Mouse (Mus musculus): Measurements from ENCODE around the gene Dnase1l3. TPM values are rescaled to one million over a fixed set of nuclear protein-coding genes. Genes with fewer than 3 reads are reported as not detected.

The Dnase1l3 gene
- polyA plus RNA-seq (2014; fragmentation: Nextera tagmentation; extraction: Ambion mirVana), result 0.07 and 0.23 TPM in 2 replicates

- no peak within 1 kb of the TSS for H3K27ac ChIP-seq (ENCODE audit: low read depth, low read length)
- ATAC-seq (ENCODE audit: low FRiP score) (0 out of 2 replicates have a peak, but pooled peaks have one; percentile 20), DNase-seq (ENCODE audit: low spot score, missing footprints) (no peak)
- no peaks in the 10 kb centered on the region for H3K4me1 ChIP-seq (ENCODE audit: control insufficient read depth, insufficient read depth, low read length)
- H3K27me3 ChIP-seq (ENCODE audit: control insufficient read depth, insufficient read depth, low read length), result no peaks in the 10 kb centered on the region
- H3K36me3 ChIP-seq (ENCODE audit: control insufficient read depth, insufficient read depth, low read length), result no peaks in the 10 kb centered on the region
- WGBS, result 74% methylated on average over 8 of the region's 8 CpGs
- no peak within 1 kb of the TSS for H3K9ac ChIP-seq (ENCODE audit: low read length)
- no peak within 1 kb of the TSS for H3K4me3 ChIP-seq (ENCODE audit: low read depth, low read length)
- no peaks in the 10 kb centered on the region for H3K9me3 ChIP-seq (ENCODE audit: control insufficient read depth, low read length)
- no peak within 1 kb of the TSS for H3K4me2 ChIP-seq
Observed at GRCm38 (mm10) chr14:7994271-7994767, at the start of gene Dnase1l3. Gene Dnase1l3, minus strand, starts transcription at chr14:7994573.

- Histone ChIP-seq H3K27me3 (ENCODE audit: control insufficient read depth, insufficient read depth, low read length) (no peaks in the 10 kb centered on the region), H3K4me1 (ENCODE audit: control insufficient read depth, insufficient read depth, low read length) (no peaks in the 10 kb centered on the region), H3K27ac (ENCODE audit: low read depth, low read length) (no peak overlapping the region), H3K9me3 (ENCODE audit: control insufficient read depth, low read length) (no peaks in the 10 kb centered on the region), H3K4me2 (no peak overlapping the region), H3K9ac (ENCODE audit: low read length) (no peak overlapping the region), H3K36me3 (ENCODE audit: control insufficient read depth, insufficient read depth, low read length) (no peaks in the 10 kb centered on the region), H3K4me3 (ENCODE audit: low read depth, low read length) (no peak overlapping the region)
- ATAC-seq (ENCODE audit: low FRiP score) (no peak), DNase-seq (ENCODE audit: low spot score, missing footprints) (no peak)
- 95% methylated on average over 9 of the region's 9 CpGs for WGBS
Observed at GRCm38 (mm10) chr14:8042577-8042976, 48.2 kb upstream of the Dnase1l3 start.

GRCm38 (mm10) chr14:8042120-8042519 is 47.7 kb upstream of the Dnase1l3 start:
- H3K4me2 ChIP-seq, result no peak overlapping the region
- ATAC-seq (ENCODE audit: low FRiP score), result no peak
- DNase-seq (ENCODE audit: low spot score, missing footprints), result no peak
- H3K4me3 ChIP-seq (ENCODE audit: low read depth, low read length), result no peak overlapping the region
- H3K9me3 ChIP-seq (ENCODE audit: control insufficient read depth, low read length), result no peaks in the 10 kb centered on the region
- 86% methylated on average over 2 of the region's 2 CpGs for WGBS
- no peaks in the 10 kb centered on the region for H3K27me3 ChIP-seq (ENCODE audit: control insufficient read depth, insufficient read depth, low read length)
- no peak overlapping the region for H3K27ac ChIP-seq (ENCODE audit: low read depth, low read length)
- H3K36me3 ChIP-seq (ENCODE audit: control insufficient read depth, insufficient read depth, low read length), result no peaks in the 10 kb centered on the region
- no peak overlapping the region for H3K9ac ChIP-seq (ENCODE audit: low read length)
- H3K4me1 ChIP-seq (ENCODE audit: control insufficient read depth, insufficient read depth, low read length), result no peaks in the 10 kb centered on the region

GRCm38 (mm10) chr14:8040911-8041678 is 46.7 kb upstream of the Dnase1l3 start:
- Histone ChIP-seq H3K36me3 (ENCODE audit: control insufficient read depth, insufficient read depth, low read length) (no peaks in the 10 kb centered on the region), H3K27ac (ENCODE audit: low read depth, low read length) (no peak overlapping the region), H3K27me3 (ENCODE audit: control insufficient read depth, insufficient read depth, low read length) (no peaks in the 10 kb centered on the region), H3K4me3 (ENCODE audit: low read depth, low read length) (no peak overlapping the region), H3K4me2 (no peak overlapping the region), H3K9ac (ENCODE audit: low read length) (no peak overlapping the region), H3K4me1 (ENCODE audit: control insufficient read depth, insufficient read depth, low read length) (no peaks in the 10 kb centered on the region), H3K9me3 (ENCODE audit: control insufficient read depth, low read length) (no peaks in the 10 kb centered on the region)
- DNase-seq (ENCODE audit: low spot score, missing footprints) (no peak), ATAC-seq (ENCODE audit: low FRiP score) (no peak)
- 88% methylated on average over 12 of the region's 12 CpGs for WGBS

- Histone ChIP-seq H3K27me3 (ENCODE audit: control insufficient read depth, insufficient read depth, low read length) (no peaks in the 10 kb centered on the region), H3K4me2 (no peak overlapping the region), H3K4me3 (ENCODE audit: low read depth, low read length) (no peak overlapping the region), H3K36me3 (ENCODE audit: control insufficient read depth, insufficient read depth, low read length) (no peaks in the 10 kb centered on the region), H3K9ac (ENCODE audit: low read length) (no peak overlapping the region), H3K9me3 (ENCODE audit: control insufficient read depth, low read length) (no peaks in the 10 kb centered on the region), H3K27ac (ENCODE audit: low read depth, low read length) (no peak overlapping the region), H3K4me1 (ENCODE audit: control insufficient read depth, insufficient read depth, low read length) (no peaks in the 10 kb centered on the region)
- ATAC-seq (ENCODE audit: low FRiP score), result no peak
- no peak for DNase-seq (ENCODE audit: low spot score, missing footprints)
- 77% methylated on average over 3 of the region's 3 CpGs for WGBS
Observed at GRCm38 (mm10) chr14:8040179-8040578, 45.8 kb upstream of the Dnase1l3 start.

- H3K4me2 ChIP-seq, result no peak overlapping the region
- no peak overlapping the region for H3K27ac ChIP-seq (ENCODE audit: low read depth, low read length)
- H3K9ac ChIP-seq (ENCODE audit: low read length), result no peak overlapping the region
- no peaks in the 10 kb centered on the region for H3K36me3 ChIP-seq (ENCODE audit: control insufficient read depth, insufficient read depth, low read length)
- no peak overlapping the region for H3K4me3 ChIP-seq (ENCODE audit: low read depth, low read length)
- DNase-seq (ENCODE audit: low spot score, missing footprints) (no peak), ATAC-seq (ENCODE audit: low FRiP score) (no peak)
- WGBS, result 81% methylated on average over 7 of the region's 7 CpGs
- H3K4me1 ChIP-seq (ENCODE audit: control insufficient read depth, insufficient read depth, low read length), result no peaks in the 10 kb centered on the region
- H3K9me3 ChIP-seq (ENCODE audit: control insufficient read depth, low read length), result no peaks in the 10 kb centered on the region
- H3K27me3 ChIP-seq (ENCODE audit: control insufficient read depth, insufficient read depth, low read length), result no peaks in the 10 kb centered on the region
Observed at GRCm38 (mm10) chr14:8038791-8039448, 44.5 kb upstream of the Dnase1l3 start.

- Histone ChIP-seq H3K27ac (ENCODE audit: low read depth, low read length) (no peak overlapping the region), H3K9ac (ENCODE audit: low read length) (no peak overlapping the region), H3K27me3 (ENCODE audit: control insufficient read depth, insufficient read depth, low read length) (no peaks in the 10 kb centered on the region), H3K4me3 (ENCODE audit: low read depth, low read length) (no peak overlapping the region), H3K9me3 (ENCODE audit: control insufficient read depth, low read length) (no peaks in the 10 kb centered on the region), H3K4me2 (no peak overlapping the region), H3K4me1 (ENCODE audit: control insufficient read depth, insufficient read depth, low read length) (no peaks in the 10 kb centered on the region), H3K36me3 (ENCODE audit: control insufficient read depth, insufficient read depth, low read length) (no peaks in the 10 kb centered on the region)
- WGBS, result 79% methylated on average over 5 of the region's 5 CpGs
- DNase-seq (ENCODE audit: low spot score, missing footprints) (no peak), ATAC-seq (ENCODE audit: low FRiP score) (no peak)
Observed at GRCm38 (mm10) chr14:8038150-8038549, 43.8 kb upstream of the Dnase1l3 start.

GRCm38 (mm10) chr14:8036406-8036805 is 42.0 kb upstream of the Dnase1l3 start:
- H3K27me3 ChIP-seq (ENCODE audit: control insufficient read depth, insufficient read depth, low read length), result no peaks in the 10 kb centered on the region
- no peaks in the 10 kb centered on the region for H3K9me3 ChIP-seq (ENCODE audit: control insufficient read depth, low read length)
- no peak overlapping the region for H3K27ac ChIP-seq (ENCODE audit: low read depth, low read length)
- WGBS, result 69% methylated on average over 5 of the region's 5 CpGs
- H3K4me2 ChIP-seq, result no peak overlapping the region
- ATAC-seq (ENCODE audit: low FRiP score) (no peak), DNase-seq (ENCODE audit: low spot score, missing footprints) (no peak)
- no peak overlapping the region for H3K9ac ChIP-seq (ENCODE audit: low read length)
- H3K4me3 ChIP-seq (ENCODE audit: low read depth, low read length), result no peak overlapping the region
- H3K36me3 ChIP-seq (ENCODE audit: control insufficient read depth, insufficient read depth, low read length), result no peaks in the 10 kb centered on the region
- no peaks in the 10 kb centered on the region for H3K4me1 ChIP-seq (ENCODE audit: control insufficient read depth, insufficient read depth, low read length)

- Histone ChIP-seq H3K4me1 (ENCODE audit: control insufficient read depth, insufficient read depth, low read length) (no peaks in the 10 kb centered on the region), H3K9ac (ENCODE audit: low read length) (no peak overlapping the region), H3K9me3 (ENCODE audit: control insufficient read depth, low read length) (no peaks in the 10 kb centered on the region), H3K36me3 (ENCODE audit: control insufficient read depth, insufficient read depth, low read length) (no peaks in the 10 kb centered on the region), H3K4me2 (no peak overlapping the region), H3K4me3 (ENCODE audit: low read depth, low read length) (no peak overlapping the region), H3K27ac (ENCODE audit: low read depth, low read length) (no peak overlapping the region), H3K27me3 (ENCODE audit: control insufficient read depth, insufficient read depth, low read length) (no peaks in the 10 kb centered on the region)
- 79% methylated on average over 6 of the region's 6 CpGs for WGBS
- ATAC-seq (ENCODE audit: low FRiP score), result no peak
- no peak for DNase-seq (ENCODE audit: low spot score, missing footprints)
Observed at GRCm38 (mm10) chr14:8035951-8036350, 41.6 kb upstream of the Dnase1l3 start.
